Mouse (Mus musculus): ENCODE measurements around the gene Ppfibp1.

DNA sequence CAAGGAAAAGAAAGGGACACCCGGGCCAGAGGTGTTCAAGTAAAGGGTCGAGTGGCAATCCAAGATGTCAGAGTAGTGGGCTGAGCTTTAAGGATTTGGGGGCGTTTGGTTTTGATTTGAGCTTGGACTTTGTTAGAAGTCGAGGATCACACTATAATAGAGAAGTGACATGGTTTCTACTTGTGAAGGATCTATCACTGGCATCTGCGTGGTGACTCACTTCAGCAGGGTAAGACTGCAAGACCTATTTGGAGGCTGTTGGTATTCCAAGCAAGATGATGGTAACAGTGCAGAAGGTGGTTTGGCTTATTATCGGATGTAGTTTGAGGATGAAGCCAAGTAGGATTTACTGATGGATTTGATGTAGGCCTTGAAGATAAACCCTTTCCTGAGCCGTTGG lies 155.3 kb downstream of the Ppfibp1 start:
- TF ChIP-seq CTCF (IDR thresholded peaks at IDR 0.05; ENCODE audit: low read depth, low read length) (no peak), POLR2A (IDR thresholded peaks at IDR 0.05; ENCODE audit: extremely low read depth, insufficient read depth, low read length) (no peak)
